Mouse (Mus musculus): ENCODE results near the gene Gucy2g.
"Not testable (repeated sequence)": the region's sequence is repeated elsewhere in the genome, so short reads cannot be mapped to it uniquely, and the experiment has no call there.

Gucy2g gene

DNA sequence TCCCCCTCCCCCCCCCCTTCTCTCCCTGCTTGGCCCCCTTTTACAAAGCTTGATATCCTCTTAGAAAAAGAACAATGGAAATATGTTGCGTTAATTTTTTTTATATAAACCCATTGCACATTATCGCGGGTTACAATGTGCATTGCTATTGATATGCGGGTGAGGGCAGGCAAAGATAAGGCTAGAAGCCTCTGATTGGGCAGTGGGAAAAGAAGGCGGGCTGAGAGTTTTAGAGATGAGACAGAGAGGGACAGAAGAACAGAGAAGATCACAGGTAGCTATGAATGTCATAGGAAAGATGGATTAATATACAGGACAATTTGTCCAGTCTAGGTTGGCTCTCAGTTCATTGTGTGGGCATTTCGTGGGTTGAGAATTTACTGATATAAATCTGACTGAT lies 33.8 kb downstream of the Gucy2g start:
- in situ Hi-C loops (cut with MboI) = no loop called here

DNA sequence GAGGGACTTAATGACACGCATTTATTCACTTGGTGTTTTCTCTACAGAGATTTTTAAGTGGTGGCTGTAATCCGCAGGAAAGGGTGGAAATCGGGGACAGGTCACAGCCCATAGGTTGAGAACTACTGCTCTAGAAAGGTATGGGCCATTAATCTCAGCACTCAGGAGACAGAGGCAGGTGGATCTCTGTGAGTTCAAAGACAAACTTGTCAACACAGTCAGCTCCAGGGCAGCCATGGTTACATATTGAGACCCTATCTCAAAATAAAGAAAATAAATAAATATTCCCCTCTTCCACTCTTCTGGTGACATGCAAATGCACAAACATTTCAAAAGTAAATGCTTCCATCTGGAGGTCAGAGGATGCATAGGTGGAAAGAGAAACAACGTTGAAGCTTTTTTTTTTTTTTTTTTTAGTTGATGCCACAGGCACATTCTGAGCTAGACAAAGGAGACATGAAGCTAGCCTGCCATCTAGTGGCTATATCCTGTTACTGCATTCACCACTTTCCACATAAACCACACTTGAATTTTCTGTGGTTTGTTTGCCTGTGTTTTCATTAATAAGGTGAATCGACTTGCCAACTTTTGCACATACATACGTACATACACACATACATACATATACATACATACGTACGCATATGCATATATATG lies 34.4 kb downstream of the Gucy2g start:
- in situ Hi-C loops (cut with MboI) = no loop called here

DNA sequence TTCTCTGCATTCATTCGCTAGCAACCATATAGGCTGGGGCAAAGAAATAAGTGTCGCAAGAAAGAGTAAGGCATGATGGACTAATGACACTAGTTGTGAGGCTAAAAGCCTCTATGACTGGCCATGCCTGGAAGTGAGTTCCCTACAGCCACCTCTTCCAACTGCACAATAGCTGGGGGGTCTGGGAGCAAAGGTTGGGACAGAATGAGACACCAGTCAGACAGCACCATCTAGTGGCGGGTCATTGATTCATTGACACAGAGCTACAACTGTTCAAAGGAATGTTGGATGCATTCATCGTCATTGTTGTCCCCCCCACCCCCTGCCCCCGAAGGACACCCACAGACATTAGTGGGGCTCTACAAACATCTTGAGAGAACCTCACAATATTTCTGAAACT lies 42.7 kb downstream of the Gucy2g start:
- in situ Hi-C loops (cut with MboI) = no loop called here

DNA sequence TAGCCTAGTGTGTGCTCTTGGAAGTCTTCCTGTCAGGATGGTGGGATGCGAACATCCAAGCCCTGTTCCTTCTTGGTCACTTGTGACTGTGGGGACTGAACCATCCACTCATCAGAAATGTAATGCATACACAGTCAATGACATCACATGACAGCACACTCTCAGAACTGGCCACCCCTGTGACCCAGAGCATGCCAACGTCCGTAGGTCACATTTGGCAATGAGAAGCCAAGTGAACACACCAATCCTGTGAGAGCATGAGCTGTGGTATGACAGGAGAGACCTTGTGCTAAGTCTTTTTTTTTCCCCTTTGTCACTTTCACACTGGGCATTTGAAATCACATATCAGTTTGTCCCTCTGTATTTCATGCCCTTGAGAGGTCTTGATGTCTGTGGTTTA lies 45.5 kb downstream of the Gucy2g start:
- in situ Hi-C loops (cut with MboI) = no loop called here

DNA sequence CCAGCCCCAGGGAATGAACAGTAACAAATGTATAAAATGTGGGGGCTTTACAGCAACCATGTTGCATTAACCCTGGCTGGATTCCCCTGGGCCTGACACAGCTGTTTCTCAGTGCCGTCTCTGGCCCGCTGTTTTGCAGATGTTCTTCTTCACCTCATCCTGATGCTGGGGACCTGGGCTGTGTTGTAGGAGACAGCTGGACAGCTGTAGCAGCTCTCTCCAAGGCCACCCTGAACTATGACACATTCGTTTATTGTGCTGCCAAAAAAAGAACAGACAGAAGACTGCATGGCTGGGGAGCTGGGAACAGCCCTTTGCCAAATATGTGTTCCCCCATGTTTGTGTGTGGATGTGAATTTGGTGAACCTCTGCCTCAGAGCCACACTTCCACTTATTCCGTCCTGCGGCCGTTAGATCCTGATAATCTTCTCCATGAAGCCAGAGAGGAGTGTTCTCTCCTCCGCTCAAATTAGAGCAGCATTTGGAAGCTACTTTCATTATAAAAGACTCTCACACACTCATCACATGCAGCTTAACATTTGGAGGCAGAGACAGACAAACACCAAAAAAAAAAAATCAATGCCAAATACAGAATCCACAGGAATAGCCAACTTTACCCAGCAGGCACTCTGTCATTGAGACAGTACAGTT lies 46.4 kb downstream of the Gucy2g start:
- in situ Hi-C loops (cut with MboI) = no loop called here

DNA sequence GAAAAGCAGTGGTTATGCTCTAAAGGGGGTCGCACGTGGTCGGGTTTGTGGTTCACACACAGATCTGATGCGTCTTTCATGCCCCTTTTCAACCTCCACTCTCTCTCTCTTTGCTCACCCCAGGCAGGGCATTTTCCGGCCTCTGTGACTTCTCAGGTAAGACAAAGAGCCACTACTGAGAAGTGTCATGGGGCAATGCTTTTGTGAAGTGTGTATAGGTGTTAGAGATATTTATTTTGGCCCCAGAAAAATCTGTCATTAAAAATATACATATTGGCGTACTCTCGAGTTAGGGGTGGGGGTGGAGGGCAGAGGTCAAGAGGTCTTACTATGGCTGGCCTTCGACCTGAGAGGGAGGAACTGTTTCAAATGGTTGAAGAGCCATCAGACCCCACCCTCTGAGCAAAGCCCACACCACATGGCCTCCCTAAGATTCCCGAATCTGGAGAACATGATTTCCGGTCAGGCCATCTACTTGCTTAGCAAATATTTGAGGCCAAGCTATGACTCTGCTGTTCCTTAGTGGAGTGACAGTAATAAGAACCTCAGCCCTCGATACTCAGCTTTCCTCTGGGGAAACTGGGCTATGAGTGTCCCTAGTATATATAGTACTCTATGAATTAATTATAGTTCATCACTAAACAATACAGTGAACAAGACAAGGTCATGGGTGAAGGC lies 47.2 kb downstream of the Gucy2g start:
- in situ Hi-C loops (cut with MboI) = no loop called here

DNA sequence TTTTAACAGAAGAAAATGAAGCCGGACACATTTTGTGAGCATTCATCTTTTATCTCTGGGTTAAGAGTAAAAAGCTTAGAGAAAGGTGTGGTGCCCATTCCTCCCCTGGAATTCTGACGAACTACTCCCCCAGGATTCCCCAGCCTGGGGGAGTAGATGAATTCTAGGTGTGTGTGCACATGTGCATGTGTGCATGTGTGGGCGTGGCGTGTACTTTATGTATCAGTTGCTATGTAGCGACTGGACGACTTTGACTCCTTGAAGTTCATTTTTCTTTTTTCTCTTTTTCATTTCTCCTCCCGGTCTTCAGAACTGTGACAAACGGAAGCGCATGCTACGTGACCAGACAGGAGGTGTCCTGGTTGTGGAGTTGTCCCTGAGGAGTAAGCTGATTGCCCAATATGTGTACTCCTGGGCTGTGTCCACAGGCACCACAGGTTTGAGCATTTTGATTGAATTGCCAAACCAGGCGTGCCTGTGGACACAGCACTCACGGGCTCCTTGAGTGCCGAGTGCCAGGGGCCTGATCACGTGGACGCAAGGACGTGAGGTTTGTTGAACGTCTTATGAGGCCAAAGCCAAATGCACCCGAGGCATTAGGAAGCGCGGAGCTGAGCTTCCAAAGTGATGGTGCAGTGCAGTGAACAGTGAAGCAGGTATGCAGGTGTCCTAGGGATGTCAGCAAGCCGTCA lies 48.6 kb downstream of the Gucy2g start:
- in situ Hi-C loops (cut with MboI) = no loop called here

DNA sequence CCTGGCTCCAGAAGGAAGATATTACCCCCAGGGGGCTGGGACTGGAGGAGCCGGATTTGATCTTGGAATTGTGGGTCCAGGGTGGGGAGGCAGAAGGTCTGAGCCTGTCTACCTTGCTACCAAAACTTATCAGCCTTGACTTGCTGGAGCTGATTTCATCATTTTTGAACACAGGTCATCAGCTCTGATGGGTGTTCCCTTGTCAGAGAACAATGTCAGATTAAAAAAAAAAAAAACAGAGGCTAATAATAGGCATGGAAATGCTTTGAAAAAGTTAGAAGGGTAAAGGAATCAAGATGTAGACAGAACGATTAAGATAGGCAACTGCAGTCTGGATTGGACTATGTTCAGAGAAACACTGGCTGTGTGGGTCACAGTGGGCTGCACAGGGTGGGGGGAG lies 49.4 kb downstream of the Gucy2g start:
- in situ Hi-C loops (cut with MboI) = no loop called here

DNA sequence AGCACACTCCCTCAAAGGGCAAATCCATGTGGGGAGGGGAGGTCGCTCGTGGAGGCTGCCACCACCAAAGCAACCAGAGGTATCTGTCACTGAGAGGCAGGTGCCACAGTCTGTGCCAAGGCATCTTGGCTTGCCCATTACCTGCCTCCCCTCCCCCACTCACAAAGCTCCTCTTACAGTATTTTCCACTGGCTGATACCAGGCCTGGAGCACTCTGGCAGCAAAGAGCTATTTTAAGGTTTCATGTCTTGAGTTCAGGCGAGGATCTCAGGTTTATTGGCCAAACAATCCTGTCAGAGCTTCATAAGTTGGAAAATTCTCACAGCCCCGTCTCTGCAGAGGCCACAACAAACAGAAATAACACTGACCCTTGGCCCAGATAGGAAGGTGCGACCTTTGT lies 51.0 kb downstream of the Gucy2g start:
- in situ Hi-C loops (cut with MboI) = no loop called here

DNA sequence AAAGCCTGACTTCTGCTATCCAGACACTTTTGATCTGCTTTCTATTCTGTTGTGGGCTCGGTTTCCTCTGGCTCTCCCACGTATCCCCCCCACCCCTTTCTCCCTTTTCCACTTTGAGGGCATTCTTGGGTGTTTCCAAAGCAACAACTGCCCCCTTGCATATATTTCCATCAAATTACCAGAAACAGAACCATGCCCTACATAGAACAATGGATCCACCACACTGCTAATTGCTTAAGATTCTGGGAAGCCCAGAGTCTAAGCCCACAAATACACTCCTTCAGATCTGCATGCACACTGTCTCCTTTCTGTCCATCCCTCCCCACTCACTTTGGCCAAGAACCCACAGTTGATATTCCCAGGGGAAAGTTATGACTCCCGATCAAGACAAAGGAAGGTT lies 55.4 kb downstream of the Gucy2g start:
- in situ Hi-C loops (cut with MboI) = no loop called here

DNA sequence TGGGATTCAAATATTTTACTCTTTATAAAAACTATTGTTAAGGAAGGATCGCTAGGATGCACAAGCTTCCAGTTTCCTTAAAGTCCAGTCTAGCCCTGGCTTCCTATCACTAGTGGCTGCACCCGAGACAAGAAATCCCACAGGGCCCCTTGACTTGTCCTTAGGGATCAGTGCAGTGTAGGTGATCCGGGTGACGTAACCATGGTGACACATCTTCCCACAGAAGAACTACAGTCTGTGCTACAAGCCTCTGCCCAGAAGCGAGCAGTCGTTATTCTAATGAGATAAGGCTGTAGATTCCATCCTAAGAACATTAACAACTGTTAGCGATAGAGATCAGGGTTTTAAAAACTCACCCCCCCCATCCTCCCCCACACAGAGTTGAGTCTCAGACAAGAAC lies 56.0 kb downstream of the Gucy2g start:
- in situ Hi-C loops (cut with MboI) = no loop called here

DNA sequence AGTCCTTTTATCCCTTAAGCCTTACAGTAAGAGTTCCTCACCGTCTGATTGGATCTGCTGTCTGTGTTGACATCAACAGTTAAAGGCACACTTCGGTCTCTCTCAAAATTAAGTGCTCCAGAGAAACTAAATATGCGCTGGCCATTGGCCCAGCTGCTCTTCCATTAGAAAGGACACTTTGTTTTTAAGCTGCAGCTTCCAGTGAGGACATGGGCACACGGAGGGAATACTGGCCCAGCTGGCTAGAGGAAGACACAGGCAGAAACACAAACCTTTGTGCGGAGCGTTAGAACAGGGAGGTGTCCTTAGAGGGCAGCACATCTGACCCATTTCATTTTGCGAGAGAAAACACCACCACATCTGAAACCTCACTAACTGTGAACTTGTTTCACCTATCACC lies 56.6 kb downstream of the Gucy2g start:
- in situ Hi-C loops (cut with MboI) = no loop called here

DNA sequence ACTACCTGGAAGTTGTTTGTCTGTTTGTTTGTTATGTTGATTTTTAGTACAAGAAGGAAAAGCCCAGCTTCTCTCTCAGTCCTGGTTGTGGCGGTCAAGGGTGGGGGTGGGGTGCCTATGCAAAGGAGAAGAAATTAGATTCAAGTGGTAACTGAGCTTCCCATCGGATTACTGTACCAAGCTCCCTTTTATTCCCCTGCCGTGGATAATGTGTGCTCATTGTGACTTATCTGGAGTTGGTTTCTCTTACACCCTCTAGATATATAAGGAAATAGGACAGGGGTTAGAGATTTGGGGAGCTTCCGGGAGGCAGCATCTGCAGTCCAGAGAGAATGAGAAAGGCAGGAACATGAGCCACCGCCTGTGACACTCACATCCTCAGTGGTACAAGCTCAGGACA lies 60.6 kb downstream of the Gucy2g start, which contains the start of gene Tectb:
TSS of gene Tectb (plus strand) at position 301 of the 400 bp plus-strand sequence.
- in situ Hi-C loops (cut with MboI) = no loop called here

DNA sequence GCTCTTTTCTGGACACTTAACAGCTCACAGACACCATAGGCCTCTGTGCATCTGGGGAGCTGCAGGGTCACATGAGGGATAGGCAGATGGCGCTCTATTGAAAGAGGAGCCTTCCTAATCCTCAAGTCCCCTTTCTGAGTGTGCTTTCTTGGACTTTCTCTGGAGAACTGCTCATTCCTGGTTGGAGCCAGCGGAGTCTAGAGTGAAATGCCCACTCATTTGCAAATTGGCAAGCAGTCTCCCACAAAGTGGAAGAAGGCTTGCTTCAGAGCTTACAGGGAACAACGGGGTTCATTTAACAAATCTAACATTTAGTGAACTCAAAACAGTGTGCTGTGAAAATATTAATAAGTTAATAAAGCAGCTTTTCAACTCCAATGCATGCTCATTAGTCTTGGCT lies 63.9 kb downstream of the Gucy2g start:
- in situ Hi-C loops (cut with MboI) = no loop called here

DNA sequence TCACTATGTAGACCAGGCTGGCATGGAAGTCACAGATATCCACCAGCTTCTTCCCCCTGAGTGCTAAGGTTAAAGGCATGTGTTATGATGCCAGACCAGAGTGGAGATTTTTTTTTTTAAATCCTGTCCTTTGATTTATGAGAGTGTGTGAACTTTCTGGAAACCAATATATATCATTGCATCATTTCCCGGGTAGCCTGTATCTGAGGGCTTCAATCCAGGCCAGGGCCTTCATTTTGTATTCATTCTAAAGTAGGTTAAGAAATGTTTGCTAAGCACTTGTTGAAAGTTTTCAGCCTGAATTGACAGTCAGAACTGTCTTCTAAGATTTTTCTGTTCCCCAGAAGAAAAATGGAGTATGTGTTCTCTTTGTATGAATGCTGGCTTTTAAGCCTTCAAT lies 69.5 kb downstream of the Gucy2g start:
- in situ Hi-C loops (cut with MboI) = no loop called here

DNA sequence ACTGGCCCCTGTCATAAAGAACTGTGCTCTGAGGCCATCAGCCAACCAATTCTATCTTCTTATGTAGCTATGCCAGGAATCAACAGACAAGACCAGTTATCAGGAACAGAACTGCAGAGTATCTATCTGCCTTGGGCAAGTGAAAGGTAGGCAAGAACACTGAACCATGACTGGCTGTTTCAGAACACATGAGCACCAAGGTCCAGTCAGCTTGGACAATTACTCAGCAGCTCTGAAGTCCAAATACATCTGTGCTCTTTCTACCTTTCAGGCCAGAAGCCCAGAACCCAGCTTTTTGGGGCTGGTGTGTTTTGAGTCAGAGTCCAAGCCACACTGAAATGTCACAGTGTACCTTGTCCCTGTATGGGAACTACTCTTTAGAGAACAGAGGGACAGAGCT lies 70.6 kb downstream of the Gucy2g start:
- in situ Hi-C loops (cut with MboI) = no loop called here

DNA sequence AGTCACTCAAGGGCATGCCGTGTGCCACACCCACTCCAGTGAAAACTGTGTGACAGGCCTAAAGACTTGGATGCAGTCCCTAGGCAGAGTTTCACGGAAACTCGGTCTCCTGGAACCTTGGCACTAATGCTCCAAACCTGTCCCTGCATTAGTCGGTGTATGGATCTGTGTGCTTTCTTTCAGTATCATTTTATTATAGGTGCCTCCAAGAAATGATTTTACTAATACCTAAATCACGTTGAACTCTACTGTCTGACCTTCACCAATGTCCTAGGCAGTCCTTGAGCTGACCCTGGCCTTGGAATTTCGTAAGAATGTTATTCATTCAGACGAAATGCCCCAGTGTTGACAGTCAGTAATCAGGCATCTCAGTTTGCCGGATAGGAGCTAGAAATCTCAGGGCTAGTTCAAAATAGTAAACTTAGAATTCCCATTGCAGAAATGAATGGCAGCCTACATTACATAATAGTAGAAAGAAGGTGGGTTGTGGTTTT lies 71.8 kb downstream of the Gucy2g start:
- in situ Hi-C loops (cut with MboI) = not testable (repeated sequence)

DNA sequence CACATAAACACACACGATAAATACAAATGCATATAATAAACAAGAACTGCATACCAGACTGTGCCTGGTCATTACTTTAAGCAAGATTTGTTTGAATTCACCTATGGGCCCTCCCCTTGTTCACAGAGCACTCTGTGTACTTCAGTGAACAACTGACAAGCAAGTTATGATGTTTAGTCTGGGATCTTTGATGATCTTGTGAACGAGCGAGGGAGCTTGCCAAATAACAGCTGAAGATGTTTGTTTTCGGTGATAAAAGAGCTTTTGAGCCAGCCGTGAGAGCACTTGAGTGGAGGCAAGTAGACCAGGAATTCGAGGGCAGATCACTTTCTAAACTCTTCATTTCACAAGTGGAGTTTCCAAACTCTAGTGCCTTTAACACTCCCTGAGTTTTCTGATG lies 72.7 kb downstream of the Gucy2g start:
- in situ Hi-C loops (cut with MboI) = no loop called here

DNA sequence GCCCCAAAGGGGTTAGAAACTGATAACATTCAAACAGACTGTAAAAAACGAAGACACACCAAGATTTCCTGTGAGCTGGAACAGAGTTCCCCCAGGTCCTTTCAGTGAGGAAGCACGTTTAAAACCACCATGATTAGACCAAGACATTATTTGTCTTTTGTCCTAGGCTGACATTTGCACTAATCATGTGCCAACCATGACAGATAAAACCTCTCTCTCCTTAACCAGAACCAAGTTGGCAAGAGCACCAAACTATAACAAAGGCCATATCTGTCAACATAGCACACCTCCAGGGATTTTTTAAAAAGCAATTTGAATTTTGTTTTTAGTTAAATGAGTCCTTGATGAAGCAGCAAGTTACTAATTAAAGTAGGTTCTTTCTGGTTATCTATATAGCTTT lies 73.3 kb downstream of the Gucy2g start:
- in situ Hi-C loops (cut with MboI) = no loop called here

DNA sequence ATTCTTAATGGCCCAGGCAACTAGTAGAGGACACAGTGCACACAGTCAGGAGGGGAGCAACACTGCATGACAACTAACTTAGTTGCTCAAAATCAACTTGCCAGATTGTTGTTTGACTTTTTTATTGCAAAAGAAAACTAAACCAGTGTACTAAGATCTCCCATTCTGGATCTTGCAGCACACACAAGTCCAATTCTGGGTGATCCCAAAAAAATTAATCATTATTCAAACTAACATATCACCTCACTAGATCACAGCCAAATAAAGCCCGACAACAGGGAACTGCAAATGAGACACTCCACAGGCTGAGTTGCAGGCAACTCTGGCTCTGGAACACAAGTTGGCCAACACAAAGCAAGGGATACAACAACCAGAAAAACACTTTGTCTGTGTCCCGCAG lies 74.3 kb downstream of the Gucy2g start:
- in situ Hi-C loops (cut with MboI) = no loop called here

DNA sequence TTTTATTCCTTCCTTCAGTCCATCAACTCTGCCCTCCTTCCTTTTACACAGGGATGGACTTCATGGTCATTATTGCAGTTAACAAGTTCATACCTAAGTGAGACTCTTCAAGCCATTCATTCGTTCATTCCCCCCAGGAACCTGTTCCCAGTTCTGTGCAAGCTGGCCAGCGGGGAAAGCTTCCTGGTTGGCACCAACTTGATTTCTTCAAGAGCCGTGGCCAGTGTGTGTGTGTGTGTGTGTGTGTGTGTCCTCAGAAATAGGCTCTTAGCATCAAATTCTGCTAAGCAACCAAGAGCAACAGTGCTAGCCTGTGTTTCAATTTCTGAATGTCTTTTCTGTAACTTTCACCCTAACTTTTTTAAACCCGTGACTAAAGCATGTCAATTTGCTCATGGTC lies 75.1 kb downstream of the Gucy2g start:
- in situ Hi-C loops (cut with MboI) = no loop called here

DNA sequence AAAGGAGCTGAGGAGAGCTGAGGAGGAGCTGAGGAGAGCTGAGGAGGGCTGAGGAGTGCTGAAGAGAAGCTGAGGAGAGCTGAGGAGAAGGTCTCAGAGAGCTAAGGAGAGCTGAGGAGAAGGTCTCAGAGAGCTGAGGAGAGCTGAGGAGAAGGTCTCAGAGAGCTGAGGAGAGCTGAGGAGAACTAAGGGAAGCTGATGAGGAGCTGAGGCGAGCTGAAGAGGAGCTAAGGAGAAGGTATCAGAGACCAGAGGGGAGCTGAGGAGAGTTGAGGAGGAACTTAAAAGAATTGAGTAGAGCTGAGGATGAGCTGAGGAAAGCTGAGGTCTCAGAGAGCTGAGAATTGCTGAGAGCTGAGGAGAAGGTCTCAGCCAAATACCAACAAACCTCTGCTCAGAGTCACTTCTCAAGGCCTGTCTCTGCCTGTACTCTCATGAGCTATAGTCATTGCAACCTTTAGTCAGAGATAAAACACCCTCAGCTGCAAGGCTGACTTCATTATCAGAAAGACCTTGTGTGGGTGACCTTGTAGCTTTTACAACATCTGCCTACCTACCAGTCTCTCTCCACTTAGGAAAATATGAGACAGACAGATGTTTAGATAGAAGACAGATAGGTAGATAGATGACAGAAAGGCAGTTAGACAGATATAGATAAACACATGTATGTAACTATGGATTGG lies 75.7 kb downstream of the Gucy2g start:
- in situ Hi-C loops (cut with MboI) = no loop called here
